Mouse (Mus musculus) kidney, postnatal 0 days (tissue): ENCODE results near the gene Igdcc4. TPM values are rescaled to one million over a fixed set of nuclear protein-coding genes. Genes with fewer than 3 reads are reported as not detected.
A peak's percentile ranks its signal among the peaks of the same experiment; 100 is the strongest.

Experiments
- ATAC-seq: fragments of 200-750 bp; cut with Nextera tagmentation; replicated peaks from 2 replicates; pipeline ENCODE4 v1.8.0; 2017; ENCODE audit warnings: low read depth, moderate number of reproducible peaks, moderate TSS enrichment, moderate library complexity; ENCODE audit not compliant: low FRiP score
- DNase-seq: peaks from one replicate; pipeline ENCODE4 v3.0.0-alpha.2; 2016; ENCODE audit warnings: low spot score
- H3K27ac ChIP-seq: fragments of 300-500 bp; sonication (generic); 2 replicates; pipeline ENCODE4 v1.5.1; 2014; ENCODE audit warnings: mild to moderate bottlenecking
- H3K27me3 ChIP-seq: fragments of 300-500 bp; sonication (generic); 2 replicates; pipeline ENCODE4 v1.6.1; 2014; ENCODE audit warnings: low read length, mixed read lengths; ENCODE audit not compliant: insufficient read depth
- H3K36me3 ChIP-seq: fragments of 300-500 bp; sonication (generic); 2 replicates; pipeline ENCODE4 v1.6.1; 2014; ENCODE audit warnings: low read length, mixed read lengths; ENCODE audit not compliant: insufficient read depth
- H3K4me1 ChIP-seq: fragments of 300-500 bp; sonication (generic); replicated peaks from 2 replicates; pipeline ENCODE4 v1.6.1; 2014; ENCODE audit warnings: antibody characterized with exemption, low read length, mixed read lengths; ENCODE audit not compliant: insufficient read depth
- H3K4me2 ChIP-seq: fragments of 300-500 bp; sonication (generic); 2 replicates; pipeline ENCODE4 v1.6.1; 2014; ENCODE audit warnings: mild to moderate bottlenecking, low read length, moderate library complexity, mixed read lengths
- H3K4me3 ChIP-seq: fragments of 300-500 bp; sonication (generic); replicated peaks from 2 replicates; pipeline ENCODE4 v1.5.1; 2014; ENCODE audit warnings: low read depth, low read length
- H3K9ac ChIP-seq: fragments of 300-500 bp; sonication (generic); 2 replicates; pipeline ENCODE4 v1.6.1; 2014; ENCODE audit warnings: low read depth, low read length
- H3K9me3 ChIP-seq: fragments of 300-500 bp; sonication (generic); replicated peaks from 2 replicates; pipeline ENCODE4 v1.6.1; 2016; ENCODE audit warnings: low read length, inconsistent platforms, mixed read lengths
- CTCF ChIP-seq: IDR thresholded peaks from 2 replicates; pipeline ENCODE4 v1.5.1; 2016; ENCODE audit warnings: antibody characterized with exemption, low read depth, mild to moderate bottlenecking, moderate library complexity
- WGBS: fragments of 180-500 bp; shearing (Covaris S2); extraction: QIAGEN DNeasy Blood & Tissue Kit; methylation state at CpG from one replicate; pipeline ENCODE4 v1.1.7; 2014; 5-methylcytosine and 5-hydroxymethylcytosine counted together
- polyA plus RNA-seq: library from polyadenylated mRNA; unstranded; fragments of >200 nt; fragmentation: Nextera tagmentation; extraction: Ambion mirVana; gene quantifications from 2 replicates; pipeline ENCODE4 v1.2.1, GENCODE M21; 2015

Igdcc4 gene
- polyA plus RNA-seq, 1 experiment from 2014 or later, result 5.2 TPM

DNA sequence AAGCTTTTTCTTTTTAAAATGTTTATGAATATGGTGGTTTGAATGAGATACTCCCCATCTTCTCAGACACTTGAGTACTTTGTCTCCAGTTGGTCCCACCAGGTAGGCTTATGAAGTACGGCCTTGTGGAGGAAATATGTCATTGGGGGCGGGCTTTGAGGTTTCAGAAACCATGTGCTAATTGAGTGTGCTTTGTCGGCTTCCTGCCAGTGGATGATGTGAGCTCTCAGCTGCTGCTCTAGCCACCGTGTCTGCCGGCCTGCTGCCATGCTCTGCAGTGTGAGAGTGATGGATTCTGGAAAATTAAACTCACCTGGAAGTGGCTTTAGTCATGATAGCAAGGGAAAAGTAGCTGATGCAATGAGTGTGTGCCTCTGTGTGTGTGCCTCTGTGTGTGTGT is 13.8 kb upstream of the Igdcc4 start:
- no peaks in the 10 kb centered on the region for H3K27me3 ChIP-seq
- no peak for DNase-seq
- no peak overlapping the region for H3K4me2 ChIP-seq
- H3K27ac ChIP-seq, result no peak overlapping the region
- H3K4me3 ChIP-seq, result no peak overlapping the region
- no peaks in the 10 kb centered on the region for H3K9me3 ChIP-seq
- TF ChIP-seq CTCF, result no peak
- no peak overlapping the region for H3K9ac ChIP-seq
- no peaks in the 10 kb centered on the region; the same call in 1 of the 2 replicates for H3K4me1 ChIP-seq
- H3K36me3 ChIP-seq, result peaks cover 7% of the 10 kb centered on the region; the same call in 1 of the 2 replicates
- ATAC-seq, result no peak
- WGBS, result 43% methylated on average over 5 of the region's 5 CpGs

- WGBS, result 49% methylated on average over 6 of the region's 6 CpGs
- ATAC-seq, result peak; percentile 17; the same call in 1 of the 2 replicates
- no peak overlapping the region for H3K27ac ChIP-seq
These were observed 7.0 kb upstream of the Igdcc4 start for GRCm38 (mm10) chr9:65094237-65094636.

GRCm38 (mm10) chr9:65101686-65102376 is 545 bp downstream of the Igdcc4 start:
- DNase-seq, result peak; percentile 54

More at GRCm38 (mm10) chr9:65094237-65094636, 7.0 kb upstream of the Igdcc4 start:
- Histone ChIP-seq H3K9ac (no peak overlapping the region), H3K36me3 (no peaks in the 10 kb centered on the region), H3K9me3 (no peaks in the 10 kb centered on the region), H3K4me3 (no peak overlapping the region), H3K4me1 (no peaks in the 10 kb centered on the region), H3K27me3 (no peaks in the 10 kb centered on the region), H3K4me2 (no peak overlapping the region)
- DNase-seq, result peak; percentile 63
- no peak for TF ChIP-seq CTCF

DNA sequence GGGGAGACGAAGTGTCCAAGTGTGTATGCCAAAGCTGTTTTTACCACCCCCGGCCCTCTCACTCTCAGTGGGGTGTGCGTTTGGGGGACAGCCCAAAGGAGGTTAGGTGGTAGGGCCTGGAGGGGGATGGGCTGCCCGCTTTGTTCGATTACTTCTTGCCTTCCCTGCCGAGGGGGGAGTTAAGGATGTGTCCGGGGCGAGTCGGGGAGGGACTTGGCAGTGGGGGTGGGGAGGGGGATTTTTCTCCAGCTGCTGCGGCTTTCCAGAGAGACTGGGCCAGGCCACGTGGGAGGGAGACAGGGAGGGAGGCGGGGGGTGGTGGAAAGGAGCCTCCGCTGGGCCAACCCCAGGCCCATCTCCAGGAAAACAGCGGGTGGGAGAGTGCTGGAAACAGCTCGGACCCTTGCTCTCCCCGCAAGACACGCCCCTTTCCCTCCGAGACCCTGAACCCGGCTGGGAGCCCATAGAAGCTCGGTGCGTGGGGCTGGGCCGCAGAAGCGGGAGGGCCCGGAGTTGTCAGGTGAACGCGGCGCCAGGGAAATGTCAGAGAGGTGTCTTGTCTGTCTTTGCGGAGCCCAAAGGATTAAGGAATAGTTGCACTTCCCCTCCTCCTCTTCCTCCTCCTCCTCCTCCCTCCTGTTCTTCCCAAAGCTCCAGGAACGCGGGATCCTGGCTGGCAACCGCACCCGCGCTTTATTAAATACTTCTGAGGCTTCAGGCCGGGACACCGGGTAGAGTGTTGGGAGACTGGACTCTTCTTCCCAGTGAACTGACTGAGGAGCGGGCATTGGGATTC is 1.3 kb downstream of the Igdcc4 start:
- Histone ChIP-seq H3K9me3 (no peaks in the 10 kb centered on the region), H3K4me2 (peak overlapping the region; percentile 100), H3K27ac (no peak overlapping the region), H3K4me1 (peaks cover 7% of the 10 kb centered on the region; the same call in 1 of the 2 replicates), H3K4me3 (peak overlapping the region; percentile 67), H3K36me3 (no peaks in the 10 kb centered on the region), H3K27me3 (no peaks in the 10 kb centered on the region), H3K9ac (peak overlapping the region; percentile 64)
- 3% methylated on average over 35 of the region's 36 CpGs for WGBS
- ATAC-seq (peak; percentile 52), DNase-seq (peak; percentile 58)
- TF ChIP-seq CTCF, result no peak

More at GRCm38 (mm10) chr9:65101686-65102376, 545 bp downstream of the Igdcc4 start:
- no peak overlapping the region for H3K27ac ChIP-seq
- peak overlapping the region; percentile 100 for H3K4me2 ChIP-seq
- H3K4me3 ChIP-seq, result peak overlapping the region; percentile 67
- H3K27me3 ChIP-seq, result no peaks in the 10 kb centered on the region
- peak; percentile 43 for ATAC-seq
- H3K36me3 ChIP-seq, result no peaks in the 10 kb centered on the region
- H3K9me3 ChIP-seq, result no peaks in the 10 kb centered on the region
- peak overlapping the region; percentile 64 for H3K9ac ChIP-seq
- peaks cover 7% of the 10 kb centered on the region; the same call in 1 of the 2 replicates for H3K4me1 ChIP-seq
- TF ChIP-seq CTCF, result no peak
- under 1% methylated on average over 39 of the region's 39 CpGs for WGBS

GRCm38 (mm10) chr9:65103173-65103752 is 2.0 kb downstream of the Igdcc4 start:
- DNase-seq (no peak), ATAC-seq (no peak)
- WGBS, result 41% methylated on average over 8 of the region's 8 CpGs
- H3K4me2 ChIP-seq, result peak overlapping the region; percentile 100
- no peak overlapping the region for H3K9ac ChIP-seq
- TF ChIP-seq CTCF, result no peak
- H3K9me3 ChIP-seq, result no peaks in the 10 kb centered on the region
- H3K4me3 ChIP-seq, result 0 out of 2 replicates have a peak overlapping the region, but pooled peaks have one; percentile 67
- no peak overlapping the region for H3K27ac ChIP-seq
- H3K27me3 ChIP-seq, result no peaks in the 10 kb centered on the region
- H3K36me3 ChIP-seq, result no peaks in the 10 kb centered on the region
- H3K4me1 ChIP-seq, result peaks cover 7% of the 10 kb centered on the region; the same call in 1 of the 2 replicates

- no peaks in the 10 kb centered on the region for H3K36me3 ChIP-seq
- no peak for TF ChIP-seq CTCF
- peaks cover 14% of the 10 kb centered on the region; the same call in 1 of the 2 replicates for H3K4me1 ChIP-seq
- WGBS, result 48% methylated on average over 4 of the region's 4 CpGs
- H3K9ac ChIP-seq, result no peak overlapping the region
- no peak for DNase-seq
- no peak overlapping the region for H3K4me3 ChIP-seq
- no peak for ATAC-seq
- H3K9me3 ChIP-seq, result no peaks in the 10 kb centered on the region
- H3K4me2 ChIP-seq, result no peak overlapping the region
- no peaks in the 10 kb centered on the region for H3K27me3 ChIP-seq
- no peak overlapping the region for H3K27ac ChIP-seq
These were observed 5.5 kb downstream of the Igdcc4 start for GRCm38 (mm10) chr9:65106821-65107220.
